Mouse (Mus musculus): Measurements from ENCODE around the gene Reg3b. TPM values are rescaled to one million over a fixed set of nuclear protein-coding genes. Genes with fewer than 3 reads are reported as not detected.

Reg3b gene
- polyA plus RNA-seq (2014; fragmentation: Nextera tagmentation; extraction: Ambion mirVana): 0.29 and 1.0 TPM in 2 replicates

DNA sequence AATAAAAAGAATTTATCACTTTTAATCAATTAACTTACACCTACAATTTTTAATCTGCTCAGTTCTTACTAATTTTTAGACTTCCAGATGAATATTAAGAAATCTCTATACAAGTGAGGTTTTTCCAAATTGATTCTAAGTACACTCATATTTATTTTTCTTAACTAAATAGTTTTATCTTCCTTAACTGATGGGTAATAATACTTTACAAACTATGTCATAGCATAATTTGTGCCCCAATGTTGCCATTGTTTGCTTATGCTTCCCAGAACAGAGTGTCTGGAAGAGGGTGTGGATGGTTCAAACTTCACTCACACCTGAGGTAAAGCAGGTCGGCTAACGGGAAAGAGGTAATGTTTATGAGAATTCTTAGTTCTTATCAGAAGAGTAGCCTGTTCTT, at the start of gene Reg3b:
Gene Reg3b, plus strand, starts transcription at position 301 of the 400 bp plus-strand sequence.
- no peak for ATAC-seq (ENCODE audit: low FRiP score, low TSS enrichment)

DNA sequence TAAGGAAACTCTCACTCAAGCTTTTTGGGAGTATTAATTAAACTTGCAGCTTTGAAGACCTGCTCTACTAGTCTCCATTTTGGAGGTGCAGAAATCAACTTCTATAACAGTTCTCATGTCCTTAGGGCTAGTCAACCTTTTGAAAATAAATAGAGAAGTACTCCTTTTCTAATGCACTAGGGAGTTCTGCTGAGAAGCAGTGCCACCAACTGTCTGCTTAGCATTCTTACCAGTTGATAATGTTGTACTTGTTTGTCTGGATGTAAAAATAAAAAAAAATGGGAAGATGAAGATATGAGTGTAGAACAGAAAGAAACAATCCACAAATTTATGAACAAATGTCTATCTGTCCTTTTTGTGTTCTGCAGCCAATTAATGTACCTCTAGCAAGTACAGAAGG, 42.7 kb upstream of the Reg3b start:
- Histone ChIP-seq H3K27me3 (ENCODE audit: control insufficient read depth, insufficient read depth, low read length) (no peaks in the 10 kb centered on the region), H3K4me2 (ENCODE audit: low read length) (no peak overlapping the region), H3K4me3 (replicated peaks; ENCODE audit: low read depth, low read length) (no peak overlapping the region), H3K27ac (replicated peaks; ENCODE audit: low read depth, low read length) (no peak overlapping the region), H3K9ac (replicated peaks; ENCODE audit: low read length) (no peak overlapping the region), H3K9me3 (ENCODE audit: control insufficient read depth, low read length) (no peaks in the 10 kb centered on the region), H3K4me1 (ENCODE audit: control insufficient read depth, insufficient read depth, low read length) (0 out of 2 replicates have a peak, but pooled peaks cover 3% of the 10 kb centered on the region), H3K36me3 (ENCODE audit: control insufficient read depth, insufficient read depth, low read length) (no peaks in the 10 kb centered on the region)
- DNase-seq (peak; percentile 51), ATAC-seq (ENCODE audit: low FRiP score, low TSS enrichment) (no peak)

More for the DNA sequence above, at the start of gene Reg3b:
- H3K9me3 ChIP-seq (ENCODE audit: control insufficient read depth, low read length): no peaks in the 10 kb centered on the region
- H3K27ac ChIP-seq (replicated peaks; ENCODE audit: low read depth, low read length): no peak within 1 kb of the TSS
- H3K4me2 ChIP-seq (ENCODE audit: low read length): no peak within 1 kb of the TSS
- 96% methylated on average over 2 of the region's 2 CpGs for WGBS
- no peaks in the 10 kb centered on the region for H3K4me1 ChIP-seq (ENCODE audit: control insufficient read depth, insufficient read depth, low read length)
- DNase-seq: no peak
- H3K9ac ChIP-seq (replicated peaks; ENCODE audit: low read length): no peak within 1 kb of the TSS
- no peaks in the 10 kb centered on the region for H3K36me3 ChIP-seq (ENCODE audit: control insufficient read depth, insufficient read depth, low read length)
- H3K27me3 ChIP-seq (ENCODE audit: control insufficient read depth, insufficient read depth, low read length): no peaks in the 10 kb centered on the region
- no peak within 1 kb of the TSS for H3K4me3 ChIP-seq (replicated peaks; ENCODE audit: low read depth, low read length)

DNA sequence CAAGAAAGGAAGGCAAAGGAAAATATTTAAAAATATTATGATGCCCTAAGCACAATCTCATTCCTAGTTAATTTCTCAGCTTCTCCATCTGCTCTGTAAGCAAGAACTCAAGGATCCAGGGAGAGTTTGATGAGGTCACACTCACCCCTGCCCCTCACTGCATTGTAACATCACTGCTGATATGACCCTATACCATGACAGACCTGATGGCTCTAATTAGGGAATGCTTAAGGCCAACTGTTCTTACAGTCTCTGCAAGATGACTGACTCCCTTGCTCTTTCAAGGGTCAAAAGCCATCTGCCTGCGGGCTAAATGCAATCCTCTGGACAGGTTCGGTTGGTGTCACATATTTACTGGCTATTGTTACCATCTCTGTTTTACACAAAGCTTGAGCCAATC, 41.3 kb upstream of the Reg3b start:
- Histone ChIP-seq H3K27me3 (ENCODE audit: control insufficient read depth, insufficient read depth, low read length) (no peaks in the 10 kb centered on the region), H3K27ac (replicated peaks; ENCODE audit: low read depth, low read length) (no peak overlapping the region), H3K4me2 (ENCODE audit: low read length) (no peak overlapping the region), H3K4me1 (ENCODE audit: control insufficient read depth, insufficient read depth, low read length) (0 out of 2 replicates have a peak, but pooled peaks cover 3% of the 10 kb centered on the region), H3K36me3 (ENCODE audit: control insufficient read depth, insufficient read depth, low read length) (no peaks in the 10 kb centered on the region), H3K4me3 (replicated peaks; ENCODE audit: low read depth, low read length) (no peak overlapping the region), H3K9me3 (ENCODE audit: control insufficient read depth, low read length) (no peaks in the 10 kb centered on the region), H3K9ac (replicated peaks; ENCODE audit: low read length) (no peak overlapping the region)
- ATAC-seq (ENCODE audit: low FRiP score, low TSS enrichment) (no peak), DNase-seq (peak; percentile 4)
- 48% methylated on average over 2 of the region's 2 CpGs for WGBS

DNA sequence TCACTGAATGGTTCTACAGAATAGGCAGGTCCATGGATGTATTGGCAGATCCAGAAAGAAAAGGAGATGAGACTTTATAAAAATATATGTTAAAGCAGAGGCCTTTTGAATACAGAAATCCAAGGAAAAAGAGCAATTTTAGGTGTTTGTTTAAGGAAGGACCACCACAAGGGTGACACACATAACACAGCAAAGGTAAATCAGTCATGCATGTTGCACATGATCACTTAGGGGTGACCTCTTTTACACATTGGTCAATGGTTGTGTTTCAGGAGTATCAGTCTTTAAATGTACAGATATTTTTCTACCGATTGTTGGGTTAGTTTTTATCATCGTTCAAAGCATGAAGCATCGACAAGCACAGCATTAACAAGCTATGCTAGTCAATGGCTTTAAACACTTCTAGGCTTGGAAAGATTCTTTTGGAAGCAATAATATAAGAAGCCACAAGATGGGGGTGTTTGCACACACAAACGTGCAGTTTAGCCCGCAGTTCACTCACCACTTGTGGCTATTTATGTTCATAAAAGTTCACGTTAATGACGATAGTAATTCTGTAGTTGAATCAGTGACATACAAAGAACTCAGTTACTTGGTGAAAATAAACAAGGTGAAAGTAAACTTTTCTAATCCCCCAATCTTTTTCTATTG, 38.4 kb upstream of the Reg3b start:
- Histone ChIP-seq H3K36me3 (ENCODE audit: control insufficient read depth, insufficient read depth, low read length) (no peaks in the 10 kb centered on the region), H3K27ac (replicated peaks; ENCODE audit: low read depth, low read length) (no peak overlapping the region), H3K9ac (replicated peaks; ENCODE audit: low read length) (no peak overlapping the region), H3K27me3 (ENCODE audit: control insufficient read depth, insufficient read depth, low read length) (no peaks in the 10 kb centered on the region), H3K4me1 (ENCODE audit: control insufficient read depth, insufficient read depth, low read length) (0 out of 2 replicates have a peak, but pooled peaks cover 3% of the 10 kb centered on the region), H3K9me3 (ENCODE audit: control insufficient read depth, low read length) (no peaks in the 10 kb centered on the region), H3K4me3 (replicated peaks; ENCODE audit: low read depth, low read length) (no peak overlapping the region), H3K4me2 (ENCODE audit: low read length) (no peak overlapping the region)
- WGBS: 30% methylated on average over 7 of the region's 7 CpGs
- DNase-seq: peak; percentile 86
- peak; percentile 53; the same call in 1 of the 2 replicates for ATAC-seq (ENCODE audit: low FRiP score, low TSS enrichment)

DNA sequence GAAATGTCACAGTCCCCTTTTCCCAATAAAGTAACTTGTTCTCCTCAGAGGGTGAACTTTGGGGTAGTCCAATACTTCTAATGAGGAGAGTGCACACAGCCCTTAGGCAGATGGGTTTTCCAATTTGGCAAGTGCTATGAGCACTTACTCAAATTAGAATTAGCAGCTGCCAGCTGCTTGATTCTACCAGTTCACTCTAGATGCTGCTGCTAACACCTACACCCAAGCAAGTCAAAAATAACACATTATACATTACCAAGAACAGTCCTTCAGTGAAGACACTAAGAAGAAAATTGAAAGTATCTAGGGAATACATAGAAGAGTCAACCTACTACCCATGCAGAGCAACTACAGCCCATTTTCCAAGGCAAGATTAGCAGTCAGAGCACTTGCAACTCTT, 30.2 kb upstream of the Reg3b start:
- Histone ChIP-seq H3K36me3 (ENCODE audit: control insufficient read depth, insufficient read depth, low read length) (no peaks in the 10 kb centered on the region), H3K4me3 (replicated peaks; ENCODE audit: low read depth, low read length) (no peak overlapping the region), H3K9me3 (ENCODE audit: control insufficient read depth, low read length) (no peaks in the 10 kb centered on the region), H3K4me1 (ENCODE audit: control insufficient read depth, insufficient read depth, low read length) (no peaks in the 10 kb centered on the region), H3K9ac (replicated peaks; ENCODE audit: low read length) (no peak overlapping the region), H3K27me3 (ENCODE audit: control insufficient read depth, insufficient read depth, low read length) (no peaks in the 10 kb centered on the region), H3K27ac (replicated peaks; ENCODE audit: low read depth, low read length) (no peak overlapping the region), H3K4me2 (ENCODE audit: low read length) (no peak overlapping the region)
- no peak for ATAC-seq (ENCODE audit: low FRiP score, low TSS enrichment)
- DNase-seq: no peak

DNA sequence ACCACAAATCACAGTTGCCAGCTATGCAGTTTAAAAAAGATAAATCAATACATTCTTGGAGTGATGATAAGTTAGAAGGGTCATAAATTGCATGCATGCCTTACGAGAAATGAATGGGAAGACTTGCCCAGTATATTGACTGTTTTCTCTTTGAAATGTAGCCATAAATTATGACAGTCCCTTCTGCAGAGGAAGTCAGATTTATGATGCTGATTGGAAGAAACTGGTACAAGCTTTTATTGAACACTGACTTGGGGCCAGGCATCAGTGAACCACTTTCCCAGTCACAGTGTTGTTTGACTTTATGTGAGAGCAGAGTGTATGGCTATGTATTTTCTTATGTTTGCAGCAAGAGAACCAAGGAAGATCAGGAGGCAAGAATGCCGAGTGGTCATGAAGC, 28.8 kb upstream of the Reg3b start:
- H3K4me1 ChIP-seq (ENCODE audit: control insufficient read depth, insufficient read depth, low read length): no peaks in the 10 kb centered on the region
- H3K4me2 ChIP-seq (ENCODE audit: low read length): no peak overlapping the region
- H3K36me3 ChIP-seq (ENCODE audit: control insufficient read depth, insufficient read depth, low read length): no peaks in the 10 kb centered on the region
- no peak overlapping the region for H3K9ac ChIP-seq (replicated peaks; ENCODE audit: low read length)
- H3K27me3 ChIP-seq (ENCODE audit: control insufficient read depth, insufficient read depth, low read length): no peaks in the 10 kb centered on the region
- ATAC-seq (ENCODE audit: low FRiP score, low TSS enrichment): no peak
- H3K4me3 ChIP-seq (replicated peaks; ENCODE audit: low read depth, low read length): no peak overlapping the region
- no peak for DNase-seq
- H3K27ac ChIP-seq (replicated peaks; ENCODE audit: low read depth, low read length): no peak overlapping the region
- no peaks in the 10 kb centered on the region for H3K9me3 ChIP-seq (ENCODE audit: control insufficient read depth, low read length)
- WGBS: 87% methylated on average over 2 of the region's 2 CpGs

DNA sequence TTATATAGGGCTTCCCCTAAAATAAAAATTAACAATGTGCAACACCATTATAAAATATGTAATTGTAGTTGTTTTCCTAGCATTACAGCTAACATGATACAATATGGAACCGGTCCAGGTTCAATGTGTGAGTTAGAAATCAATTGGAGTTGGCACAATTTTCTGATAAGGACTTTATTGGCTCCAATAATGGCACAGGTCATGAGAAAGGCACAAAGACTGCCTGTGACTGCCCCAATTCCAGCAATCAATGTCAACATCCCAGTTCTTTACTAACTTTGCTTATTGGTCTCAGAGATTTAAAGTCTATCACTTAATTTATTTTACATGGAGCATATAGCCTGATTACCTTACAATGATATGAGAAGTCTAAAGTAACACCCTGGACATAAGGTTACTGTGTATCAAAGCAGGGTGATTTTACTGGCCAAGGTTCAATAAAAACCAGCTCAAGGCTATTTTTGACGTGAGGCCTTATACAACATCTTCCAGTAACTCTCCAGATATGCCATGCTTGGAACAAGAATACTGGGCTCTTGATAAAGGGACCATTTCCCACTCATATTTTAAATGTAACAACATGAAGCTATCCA, 8.4 kb upstream of the Reg3b start:
- H3K4me2 ChIP-seq (ENCODE audit: low read length): no peak overlapping the region
- no peaks in the 10 kb centered on the region for H3K4me1 ChIP-seq (ENCODE audit: control insufficient read depth, insufficient read depth, low read length)
- WGBS: 76% methylated on average over 2 of the region's 2 CpGs
- no peak overlapping the region for H3K27ac ChIP-seq (replicated peaks; ENCODE audit: low read depth, low read length)
- no peaks in the 10 kb centered on the region for H3K9me3 ChIP-seq (ENCODE audit: control insufficient read depth, low read length)
- H3K27me3 ChIP-seq (ENCODE audit: control insufficient read depth, insufficient read depth, low read length): no peaks in the 10 kb centered on the region
- no peak for DNase-seq
- H3K4me3 ChIP-seq (replicated peaks; ENCODE audit: low read depth, low read length): no peak overlapping the region
- no peaks in the 10 kb centered on the region for H3K36me3 ChIP-seq (ENCODE audit: control insufficient read depth, insufficient read depth, low read length)
- H3K9ac ChIP-seq (replicated peaks; ENCODE audit: low read length): no peak overlapping the region
- ATAC-seq (ENCODE audit: low FRiP score, low TSS enrichment): no peak

DNA sequence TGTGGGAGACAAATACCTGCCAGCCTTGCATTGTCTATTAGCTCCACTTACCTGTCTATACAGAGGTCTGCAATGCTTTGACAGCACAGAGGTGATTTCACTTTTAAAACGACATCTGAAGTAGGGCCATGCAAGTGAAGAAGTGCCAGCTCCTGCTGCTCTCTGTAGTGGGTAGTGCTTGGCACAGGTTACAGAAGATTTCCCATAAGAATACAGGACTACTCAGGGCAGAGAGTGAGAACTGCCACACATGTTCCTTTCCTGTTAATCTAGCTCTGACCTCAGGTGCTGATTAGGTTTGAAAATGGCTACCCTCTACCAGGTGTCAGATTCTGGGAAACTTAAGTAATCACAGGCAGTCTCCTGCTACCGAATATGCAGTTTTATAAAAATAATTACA, 8.3 kb downstream of the Reg3b start, which contains the start of gene Reg3d:
Gene Reg3d, minus strand, starts transcription at position 101 of the 400 bp plus-strand sequence.
- Histone ChIP-seq H3K27ac (replicated peaks; ENCODE audit: low read depth, low read length) (no peak within 1 kb of the TSS), H3K9me3 (ENCODE audit: control insufficient read depth, low read length) (no peaks in the 10 kb centered on the region), H3K4me2 (ENCODE audit: low read length) (no peak within 1 kb of the TSS), H3K4me1 (ENCODE audit: control insufficient read depth, insufficient read depth, low read length) (no peaks in the 10 kb centered on the region), H3K9ac (replicated peaks; ENCODE audit: low read length) (no peak within 1 kb of the TSS), H3K27me3 (ENCODE audit: control insufficient read depth, insufficient read depth, low read length) (no peaks in the 10 kb centered on the region), H3K36me3 (ENCODE audit: control insufficient read depth, insufficient read depth, low read length) (no peaks in the 10 kb centered on the region), H3K4me3 (replicated peaks; ENCODE audit: low read depth, low read length) (no peak within 1 kb of the TSS)
- WGBS: 85% methylated on average over 2 of the region's 2 CpGs
- ATAC-seq (ENCODE audit: low FRiP score, low TSS enrichment) (no peak), DNase-seq (no peak)

DNA sequence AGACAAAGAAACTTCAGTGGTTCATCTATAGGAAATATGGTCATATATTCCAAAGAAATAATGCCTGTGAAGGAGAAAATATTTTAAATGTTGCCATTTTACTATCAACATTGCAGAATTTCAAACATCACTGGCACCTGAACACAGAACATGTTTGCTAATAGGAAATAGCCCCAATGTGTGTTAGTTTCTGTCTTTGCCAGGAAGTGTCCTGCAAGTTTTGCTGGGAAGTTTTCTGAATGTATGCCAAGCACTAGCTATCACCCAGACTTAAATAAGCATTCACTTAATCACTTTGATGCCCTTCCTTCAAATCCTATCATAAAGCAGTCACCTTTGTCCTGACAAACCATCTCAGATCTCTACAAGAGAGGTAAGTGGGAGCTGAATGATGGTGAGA, 10.0 kb downstream of the Reg3b start, which contains the start of gene Reg3a:
Gene Reg3a, plus strand, starts transcription at position 301 of the 400 bp plus-strand sequence.
- Histone ChIP-seq H3K27me3 (ENCODE audit: control insufficient read depth, insufficient read depth, low read length) (no peaks in the 10 kb centered on the region), H3K4me3 (replicated peaks; ENCODE audit: low read depth, low read length) (no peak within 1 kb of the TSS), H3K9ac (replicated peaks; ENCODE audit: low read length) (no peak within 1 kb of the TSS), H3K4me2 (ENCODE audit: low read length) (no peak within 1 kb of the TSS), H3K27ac (replicated peaks; ENCODE audit: low read depth, low read length) (no peak within 1 kb of the TSS), H3K4me1 (ENCODE audit: control insufficient read depth, insufficient read depth, low read length) (no peaks in the 10 kb centered on the region), H3K9me3 (ENCODE audit: control insufficient read depth, low read length) (no peaks in the 10 kb centered on the region), H3K36me3 (ENCODE audit: control insufficient read depth, insufficient read depth, low read length) (no peaks in the 10 kb centered on the region)
- no peak for ATAC-seq (ENCODE audit: low FRiP score, low TSS enrichment)
- DNase-seq: no peak

All from midbrain, embryonic 14.5 days (tissue).